Mouse (Mus musculus) testis, adult 2 months (tissue): ENCODE data around the gene Vcam1.

Source experiments
- CTCF ChIP-seq: fragments of 200-500 bp; IDR thresholded peaks from 2 replicates; pipeline ENCODE4 v1.5.1; 2012; ENCODE audit warnings: low read depth, mild to moderate bottlenecking, inconsistent platforms, low read length, moderate library complexity; ENCODE audit not compliant: control insufficient read depth, insufficient read depth, insufficient replicate concordance
- POLR2A ChIP-seq: fragments of 200-500 bp; IDR thresholded peaks from 2 replicates; pipeline ENCODE4 v1.6.1; 2012; ENCODE audit warnings: low read depth, mild to moderate bottlenecking, inconsistent platforms, low read length, moderate library complexity; ENCODE audit not compliant: control insufficient read depth

GRCm38 (mm10) chr3:116129259-116129738 is at the start of gene Vcam1:
- TF ChIP-seq POLR2A (no peak), CTCF (no peak)
